Mouse (Mus musculus) gastrocnemius, postnatal 14 days (tissue): Measurements from ENCODE around the gene Rprml. TPM values are rescaled to one million over a fixed set of nuclear protein-coding genes. Genes with fewer than 3 reads are reported as not detected.
A peak's percentile ranks its signal among the peaks of the same experiment; 100 is the strongest.

Experiments used
- DNase-seq: peaks from one replicate; pipeline ENCODE4 v3.0.0; 2021; ENCODE audit warnings: mixed read lengths
- intact Hi-C: fragments of 180-260 bp; cut with DNase I; formaldehyde crosslinking; loops from one replicate; pipeline ENCODE4 v1.15.1; 2025; ENCODE audit warnings: low total_unique reads
- long read RNA-seq, 2 experiments: library from polyadenylated mRNA; stranded (forward); transcript quantifications; one replicate each; pipeline ENCODE4 v2.0.0; 2021
- total RNA-seq, 2 experiments: library from RNA; stranded (reverse); gene quantifications; 2 replicates each; pipeline ENCODE4 v1.2.3; 2021

Rprml gene
- total RNA-seq, result not detected
- long read RNA-seq, experiment 1, result 0 reads
- long read RNA-seq, experiment 2, result 0 reads

DNA sequence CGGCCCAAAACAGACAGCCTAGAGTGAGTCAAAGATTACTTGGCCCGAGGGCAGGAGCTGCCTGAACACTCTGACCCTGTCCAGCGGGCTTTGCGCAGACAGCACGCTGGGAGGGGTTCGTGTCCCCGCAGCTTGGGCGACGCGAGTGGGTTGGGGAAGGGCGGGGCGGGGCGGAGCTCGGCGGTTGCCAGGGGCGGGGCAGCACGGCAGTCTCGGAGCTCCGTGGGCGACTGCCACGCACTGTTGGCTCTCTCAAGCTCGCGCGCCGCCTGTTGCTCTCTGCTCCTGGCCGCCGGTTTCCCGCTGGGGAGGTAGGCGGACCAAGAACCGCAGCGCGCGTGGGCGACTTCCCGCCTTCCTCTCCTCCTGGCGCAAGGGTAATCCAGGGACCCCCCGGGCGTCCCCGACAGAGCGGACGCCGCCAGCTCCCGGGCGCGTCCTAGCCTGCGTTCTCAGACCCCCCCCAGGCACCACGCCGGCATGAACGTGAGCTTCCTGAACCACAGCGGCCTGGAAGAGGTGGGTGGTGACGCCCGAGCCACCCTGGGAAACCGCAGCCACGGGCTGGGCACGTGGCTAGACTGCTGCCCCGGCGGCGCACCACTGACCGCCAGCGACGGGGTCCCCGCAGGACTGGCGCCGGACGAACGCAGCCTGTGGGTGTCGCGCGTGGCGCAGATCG, at the start of gene Rprml:
Gene Rprml, plus strand, starts transcription at position 270 of the 682 bp plus-strand sequence.
- intact Hi-C loops, result loop anchor here (10.0 kb wide), 1 partner anchor 265 kb away; no protein-coding TSS in a partner anchor
- no peak for DNase-seq

- intact Hi-C loops, result no loop called here
- no peak for DNase-seq
Measured at GRCm38 (mm10) chr11:103606611-103607010, 42.8 kb upstream of the Rprml start.

DNA sequence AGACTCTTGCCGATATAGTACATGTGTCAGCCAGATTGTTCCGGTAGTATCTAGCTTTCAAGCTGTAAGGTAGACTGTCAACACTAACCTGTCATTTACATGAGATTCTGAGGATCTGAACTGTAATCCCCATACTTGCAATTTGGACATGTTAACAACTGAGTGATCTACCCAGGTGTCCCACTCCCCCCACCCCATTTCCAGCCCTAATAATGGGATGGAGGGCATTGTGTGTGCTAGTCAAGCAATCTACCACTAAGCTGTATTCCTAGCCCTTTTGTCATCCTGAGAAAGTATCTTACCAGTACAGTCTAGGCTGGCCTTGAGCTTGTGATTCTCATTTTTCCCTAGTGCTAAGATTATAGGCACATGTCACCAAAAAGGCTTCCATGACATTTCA, 38.6 kb upstream of the Rprml start:
- DNase-seq, result no peak
- intact Hi-C loops, result no loop called here

DNA sequence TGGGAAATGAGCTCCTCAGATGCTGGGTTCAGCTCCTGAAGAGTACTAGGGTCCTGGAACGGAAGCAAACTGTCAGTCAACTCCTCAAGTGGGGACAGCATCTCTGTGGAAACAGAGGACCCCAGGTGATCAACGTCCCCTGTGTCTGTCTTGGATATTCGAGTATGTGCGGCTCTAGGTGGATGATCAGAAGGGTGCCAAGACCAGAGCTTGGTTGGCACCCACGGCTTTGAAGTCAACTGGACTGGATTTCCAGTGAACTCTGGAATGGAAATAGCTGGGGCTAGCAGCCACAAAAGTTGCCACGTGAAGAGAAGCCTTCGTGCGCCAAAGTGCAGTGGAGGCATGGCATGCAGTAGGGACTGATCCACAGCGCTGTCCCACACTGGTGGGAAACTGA, 28.3 kb upstream of the Rprml start, which contains the start of gene Gm884:
Gene Gm884, minus strand, starts transcription at position 101 of the 400 bp plus-strand sequence.
- intact Hi-C loops, result no loop called here
- DNase-seq, result no peak

DNA sequence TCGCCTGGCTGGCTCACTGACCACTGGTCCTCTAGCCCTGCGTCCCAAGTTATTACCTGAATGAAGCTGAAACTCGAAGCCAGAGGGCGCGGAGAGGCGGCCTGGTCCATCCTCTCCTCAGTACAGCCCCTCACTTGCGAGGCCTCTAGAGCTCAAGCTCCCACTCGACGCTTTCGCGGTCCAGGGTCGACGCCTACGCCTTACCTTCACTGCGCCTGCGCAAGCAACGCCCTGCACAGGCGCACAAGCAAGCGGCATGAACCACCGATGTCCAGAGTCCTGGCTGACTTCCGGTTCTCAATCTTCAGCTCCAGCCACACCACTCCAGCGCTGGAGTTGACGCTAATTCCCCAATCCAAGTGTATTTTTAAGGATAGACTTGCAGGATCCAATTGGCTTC, 21.9 kb upstream of the Rprml start:
- intact Hi-C loops, result no loop called here
- no peak for DNase-seq

DNA sequence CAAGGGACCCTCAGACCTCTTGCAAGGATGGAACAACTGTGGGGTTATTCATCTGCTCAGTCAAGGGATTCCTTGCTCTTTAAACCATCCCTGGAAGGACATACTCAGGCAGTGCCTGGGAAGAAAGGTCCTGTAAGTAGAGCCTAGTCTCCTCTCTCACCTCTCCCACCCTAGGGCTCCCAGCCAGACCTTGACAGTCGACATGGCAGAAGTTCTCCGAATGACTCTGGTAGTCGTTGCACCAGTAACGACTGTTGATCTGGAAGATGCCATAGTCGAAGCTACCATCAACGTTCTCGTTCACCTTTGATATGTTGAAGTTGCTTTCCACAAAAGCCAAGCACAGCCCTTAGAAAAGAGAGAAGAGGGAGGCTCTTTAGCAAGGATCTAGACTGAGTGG, 14.6 kb upstream of the Rprml start:
- intact Hi-C loops, result loop anchor here (5.0 kb wide), 2 partner anchors 37 to 127 kb away; no protein-coding TSS in a partner anchor
- no peak for DNase-seq

DNA sequence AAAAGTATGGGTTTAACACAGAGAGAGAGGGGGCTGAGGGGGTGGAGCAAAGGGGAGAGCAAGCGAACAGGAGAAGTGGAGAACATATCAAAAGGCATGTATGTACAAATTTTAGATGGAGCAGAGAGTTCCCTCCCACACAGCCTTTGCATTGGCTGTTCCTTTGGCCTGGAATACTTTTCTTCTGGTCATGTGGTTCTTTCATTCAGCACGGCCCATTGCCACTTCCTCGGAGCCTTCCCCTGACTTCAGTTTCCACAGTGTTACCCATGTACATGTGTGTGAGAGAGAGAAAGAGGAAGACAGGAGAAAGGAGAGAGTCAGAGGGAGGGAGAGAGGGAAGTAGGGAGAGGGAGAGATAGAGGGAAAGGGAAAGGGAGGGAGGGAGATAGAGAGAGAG, 13.9 kb upstream of the Rprml start:
- intact Hi-C loops, result loop anchor here (5.0 kb wide), 2 partner anchors 37 to 127 kb away; no protein-coding TSS in a partner anchor
- no peak for DNase-seq

DNA sequence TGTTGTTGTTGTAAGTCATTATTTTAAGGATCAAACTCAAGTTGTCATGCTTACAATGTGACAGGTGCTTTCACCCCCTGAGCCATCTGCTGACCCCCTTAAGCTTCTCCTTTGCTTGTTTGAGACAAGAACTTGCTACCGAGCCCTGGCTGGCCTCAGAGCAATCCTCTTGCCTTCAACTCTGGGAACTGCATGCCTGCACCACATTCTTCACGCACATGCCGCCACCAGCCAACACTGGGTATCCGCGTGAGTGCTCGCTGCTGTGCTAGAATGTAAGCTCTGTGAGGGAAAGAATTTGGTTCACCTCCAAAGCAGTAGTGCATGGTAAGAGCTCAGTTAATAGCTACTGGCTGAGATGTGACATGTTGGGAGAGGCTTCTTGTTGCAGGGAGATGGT, 13.1 kb upstream of the Rprml start:
- no peak for DNase-seq
- intact Hi-C loops, result loop anchor here (5.0 kb wide), 2 partner anchors 36 to 126 kb away; no protein-coding TSS in a partner anchor

GRCm38 (mm10) chr11:103638790-103639189, 10.6 kb upstream of the Rprml start, which contains the start of gene Lyzl6:
Lyzl6 (minus strand) TSS chr11:103638890.
- intact Hi-C loops, result loop anchor here (5.0 kb wide), 2 partner anchors 34 to 124 kb away; no protein-coding TSS in a partner anchor
- DNase-seq, result no peak

DNA sequence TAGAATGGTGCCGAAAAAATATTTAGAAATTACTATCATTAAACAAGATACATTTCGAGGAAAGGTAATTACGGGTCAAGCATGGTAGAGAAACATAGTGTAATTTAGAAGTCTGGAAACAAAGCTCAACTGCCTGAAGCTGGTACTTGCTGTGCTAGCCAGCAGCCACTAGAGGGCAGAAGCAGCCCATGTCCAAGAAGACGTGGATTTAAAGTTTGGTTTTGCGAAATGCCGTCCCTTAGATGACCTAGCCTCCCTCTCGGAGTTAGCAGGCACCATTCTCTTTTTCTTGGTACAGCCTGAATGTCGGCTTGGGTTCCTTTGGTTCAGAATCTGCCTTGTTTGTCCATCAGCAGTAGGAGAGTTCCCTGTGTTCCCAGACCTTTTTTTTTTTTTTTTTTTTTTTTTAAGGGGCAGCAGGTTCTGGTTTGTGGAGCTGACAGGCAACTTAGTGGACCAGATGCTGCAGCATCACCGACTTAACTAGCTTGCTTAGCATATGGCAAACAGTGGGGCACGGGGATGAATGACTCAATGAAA, 9.9 kb upstream of the Rprml start:
- intact Hi-C loops, result loop anchor here (5.0 kb wide), 2 partner anchors 33 to 123 kb away; no protein-coding TSS in a partner anchor
- peak; percentile 33 for DNase-seq

DNA sequence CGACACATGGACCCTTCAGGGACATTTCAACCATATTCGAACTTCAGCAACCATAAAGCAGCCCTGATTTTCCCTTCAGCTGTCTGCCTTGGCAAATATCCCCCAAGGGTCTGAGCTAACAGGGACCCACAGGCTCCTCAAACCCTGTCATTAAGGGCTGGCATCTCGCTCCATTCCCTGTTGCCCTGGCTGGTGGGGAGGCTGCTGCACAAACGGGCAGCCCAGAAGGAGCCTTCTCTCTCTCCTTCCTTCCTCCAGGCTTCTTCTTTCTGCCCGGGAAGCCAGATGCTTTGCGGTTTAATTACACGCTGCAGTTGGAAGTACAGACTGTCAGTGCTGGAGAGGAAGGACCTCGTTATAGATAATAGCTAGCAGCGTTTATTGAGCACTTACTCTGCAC, 6.2 kb upstream of the Rprml start:
- intact Hi-C loops, result loop anchor here (10.0 kb wide), 1 partner anchor 272 kb away; no protein-coding TSS in a partner anchor
- no peak for DNase-seq

- DNase-seq, result no peak
- intact Hi-C loops, result loop anchor here (10.0 kb wide), 1 partner anchor 269 kb away; no protein-coding TSS in a partner anchor
Measured at GRCm38 (mm10) chr11:103645731-103646130, 3.6 kb upstream of the Rprml start.

- intact Hi-C loops, result loop anchor here (10.0 kb wide), 1 partner anchor 268 kb away; no protein-coding TSS in a partner anchor
- no peak for DNase-seq
Measured at GRCm38 (mm10) chr11:103646301-103646700, 3.1 kb upstream of the Rprml start.

- intact Hi-C loops, result loop anchor here (10.0 kb wide), 1 partner anchor 267 kb away; no protein-coding TSS in a partner anchor
- DNase-seq, result no peak
Measured at GRCm38 (mm10) chr11:103647921-103648620, 1.3 kb upstream of the Rprml start.

GRCm38 (mm10) chr11:103648656-103649055, 714 bp upstream of the Rprml start:
- no peak for DNase-seq
- intact Hi-C loops, result loop anchor here (10.0 kb wide), 1 partner anchor 266 kb away; no protein-coding TSS in a partner anchor

- intact Hi-C loops, result loop anchor here (10.0 kb wide), 1 partner anchor 265 kb away; no protein-coding TSS in a partner anchor
- DNase-seq, result no peak
Measured at GRCm38 (mm10) chr11:103649983-103650493, 668 bp downstream of the Rprml start.

DNA sequence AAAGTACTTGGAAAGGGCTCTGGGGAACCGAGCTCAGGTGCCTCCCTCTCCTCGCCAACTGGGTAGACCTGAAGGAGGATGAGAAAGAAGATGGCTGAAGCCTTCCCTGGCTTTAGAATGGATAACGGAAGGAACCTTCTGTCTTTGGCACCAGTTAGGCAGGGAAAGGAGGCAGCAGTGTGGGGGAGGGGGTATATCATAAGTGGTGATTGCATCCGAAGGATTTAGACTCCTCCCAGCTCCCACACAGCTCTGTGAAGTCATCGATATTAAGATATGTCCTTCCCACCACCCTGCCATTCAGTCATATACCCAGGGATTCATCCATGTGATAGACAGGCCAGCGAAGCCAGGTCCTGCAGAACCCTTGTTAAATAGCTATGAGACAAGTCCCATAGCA, 2.1 kb downstream of the Rprml start:
- no peak for DNase-seq
- intact Hi-C loops, result no loop called here

GRCm38 (mm10) chr11:103653359-103653965, 4.1 kb downstream of the Rprml start:
- intact Hi-C loops, result no loop called here
- DNase-seq, result no peak

DNA sequence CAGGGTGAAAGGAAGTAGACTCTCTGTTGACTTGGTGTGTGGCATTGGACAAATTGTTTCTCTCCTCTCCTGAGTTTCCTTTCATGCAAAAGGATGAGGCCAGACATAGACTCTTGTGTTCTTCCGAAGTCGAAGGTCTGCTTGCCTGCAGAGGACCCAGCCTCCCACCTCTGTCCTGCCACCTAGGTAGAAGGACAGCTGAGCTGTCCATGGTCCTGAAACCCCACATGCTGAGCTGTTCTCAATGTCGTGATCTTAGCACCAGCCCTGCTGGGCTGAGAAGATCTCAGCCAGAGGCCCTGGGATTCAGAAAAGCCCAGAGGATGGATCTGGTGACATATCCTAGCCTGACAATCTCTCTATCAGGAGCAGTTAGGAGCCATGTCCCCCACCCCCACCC, 7.2 kb downstream of the Rprml start:
- DNase-seq, result peak; percentile 28

More for the DNA sequence above, 7.2 kb downstream of the Rprml start:
- intact Hi-C loops, result no loop called here
